Mouse (Mus musculus) limb, embryonic 14.5 days (tissue): ENCODE measurements around the gene Gnb4. TPM values are rescaled to one million over a fixed set of nuclear protein-coding genes. Genes with fewer than 3 reads are reported as not detected.
A peak's percentile ranks its signal among the peaks of the same experiment; 100 is the strongest.

Experiments
- ATAC-seq: fragments of 200-750 bp; cut with Nextera tagmentation; 2 replicates; pipeline ENCODE4 v1.8.0; 2017; ENCODE audit warnings: low read depth, moderate number of reproducible peaks, moderate TSS enrichment; ENCODE audit not compliant: low FRiP score
- DNase-seq: peaks from one replicate; pipeline ENCODE4 v3.0.0-alpha.2; 2015; ENCODE audit warnings: low spot score
- H3K27ac ChIP-seq: fragments of 300-500 bp; sonication (generic); replicated peaks from 2 replicates; pipeline ENCODE4 v1.5.1; 2014; ENCODE audit warnings: low read depth, mild to moderate bottlenecking, low read length, moderate library complexity, mixed read lengths
- H3K27me3 ChIP-seq: fragments of 300-500 bp; sonication (generic); 2 replicates; pipeline ENCODE4 v1.6.1; 2014; ENCODE audit warnings: low read length, mixed read lengths; ENCODE audit not compliant: control insufficient read depth, insufficient read depth
- H3K36me3 ChIP-seq: fragments of 300-500 bp; sonication (generic); 2 replicates; pipeline ENCODE4 v1.6.1; 2014; ENCODE audit warnings: mild to moderate bottlenecking, low read length, moderate library complexity, mixed read lengths; ENCODE audit not compliant: control insufficient read depth, insufficient read depth
- H3K4me1 ChIP-seq: fragments of 300-500 bp; sonication (generic); 2 replicates; pipeline ENCODE4 v1.6.1; 2014; ENCODE audit warnings: antibody characterized with exemption, low read length, mixed read lengths; ENCODE audit not compliant: control insufficient read depth, insufficient read depth
- H3K4me2 ChIP-seq: fragments of 300-500 bp; sonication (generic); replicated peaks from 2 replicates; pipeline ENCODE4 v1.6.1; 2014; ENCODE audit warnings: low read depth, mild to moderate bottlenecking, low read length, moderate library complexity; ENCODE audit not compliant: severe bottlenecking
- H3K4me3 ChIP-seq: fragments of 300-500 bp; sonication (generic); replicated peaks from 2 replicates; pipeline ENCODE4 v1.5.1; 2014; ENCODE audit warnings: low read length
- H3K9ac ChIP-seq: fragments of 300-500 bp; sonication (generic); 2 replicates; pipeline ENCODE4 v1.6.1; 2014; ENCODE audit warnings: mild to moderate bottlenecking, low read depth, low read length, moderate library complexity; ENCODE audit not compliant: severe bottlenecking
- H3K9me3 ChIP-seq: fragments of 300-500 bp; sonication (generic); 2 replicates; pipeline ENCODE4 v1.6.1; 2016; ENCODE audit warnings: low read length; ENCODE audit not compliant: control insufficient read depth
- POLR2A ChIP-seq: fragments of 200-500 bp; IDR thresholded peaks from 2 replicates; pipeline ENCODE4 v1.8.0; 2012; ENCODE audit warnings: inconsistent platforms, mild to moderate bottlenecking, moderate library complexity, borderline replicate concordance; ENCODE audit not compliant: insufficient read depth, insufficient read length; ENCODE audit errors: extremely low read depth
- WGBS: fragments of 180-500 bp; shearing (Covaris S2); extraction: QIAGEN DNeasy Blood & Tissue Kit; methylation state at CpG from one replicate; pipeline ENCODE4 v1.1.7; 2014; 5-methylcytosine and 5-hydroxymethylcytosine counted together
- polyA plus RNA-seq, 2 experiments: library from polyadenylated mRNA; depleted of rRNA in 1 of 2; stranded (reverse) in 1 of 2; unstranded in 1 of 2; fragments of >200 nt; fragmentation: Nextera tagmentation in 1 of 2; extraction: Ambion mirVana in 1 of 2; gene quantifications; 2 replicates each; pipeline versions ENCODE4 v1.2.1 to v1.2.3; 2012 to 2014

Gene Gnb4
- polyA plus RNA-seq (2012; rRNA removed) (70.3 and 97.8 TPM in 2 replicates), polyA plus RNA-seq (2014; fragmentation: Nextera tagmentation; extraction: Ambion mirVana) (78.0 and 84.9 TPM in 2 replicates)

DNA sequence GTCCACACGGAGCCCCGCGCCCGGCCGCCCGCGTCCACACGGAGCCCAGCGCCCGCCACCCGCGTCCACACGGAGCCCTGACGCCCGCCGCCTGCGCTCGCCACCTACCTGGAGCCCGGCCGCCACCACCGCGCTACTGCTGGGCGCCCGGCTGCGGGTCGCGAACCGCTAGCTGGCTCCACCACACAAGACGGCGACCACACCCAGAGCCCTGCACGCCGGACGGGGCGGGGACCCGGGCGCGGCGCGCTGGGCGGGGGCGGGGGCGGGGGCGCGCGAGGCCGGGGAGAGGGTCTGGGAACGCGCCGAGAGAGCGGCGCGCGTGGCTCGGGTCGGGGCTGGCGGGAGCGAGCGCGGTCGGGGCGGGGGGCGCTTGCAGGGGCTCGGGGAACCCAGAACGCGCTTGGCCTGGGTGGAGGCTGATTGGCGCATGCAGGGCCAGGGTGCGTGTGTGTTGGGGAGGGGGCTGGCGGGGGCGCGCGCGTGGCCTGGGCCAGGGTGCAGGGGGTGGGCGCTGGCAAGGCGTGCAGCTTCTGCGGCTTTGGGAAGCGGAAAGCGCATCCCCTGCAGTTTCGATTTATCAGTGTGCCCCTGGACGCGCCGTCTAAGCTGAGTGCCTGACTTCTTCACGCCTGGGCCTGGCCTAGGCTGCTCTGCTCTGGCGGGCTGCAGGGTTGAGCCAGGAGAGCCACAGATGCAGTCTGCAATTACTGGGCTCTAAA lies at the start of gene Gnb4:
Gene Gnb4, minus strand, starts transcription at position 255 of the 722 bp plus-strand sequence.
- Histone ChIP-seq H3K9ac (peak within 1 kb of the TSS; percentile 77), H3K9me3 (no peaks in the 10 kb centered on the region), H3K4me1 (peaks cover 4% of the 10 kb centered on the region), H3K27ac (peak within 1 kb of the TSS; percentile 74), H3K4me3 (peak within 1 kb of the TSS; percentile 65), H3K27me3 (no peaks in the 10 kb centered on the region), H3K4me2 (peak within 1 kb of the TSS; percentile 50), H3K36me3 (no peaks in the 10 kb centered on the region)
- DNase-seq (peak; percentile 75), ATAC-seq (peak; percentile 89)
- no peak for TF ChIP-seq POLR2A
- 3% methylated on average over 25 of the region's 83 CpGs for WGBS

DNA sequence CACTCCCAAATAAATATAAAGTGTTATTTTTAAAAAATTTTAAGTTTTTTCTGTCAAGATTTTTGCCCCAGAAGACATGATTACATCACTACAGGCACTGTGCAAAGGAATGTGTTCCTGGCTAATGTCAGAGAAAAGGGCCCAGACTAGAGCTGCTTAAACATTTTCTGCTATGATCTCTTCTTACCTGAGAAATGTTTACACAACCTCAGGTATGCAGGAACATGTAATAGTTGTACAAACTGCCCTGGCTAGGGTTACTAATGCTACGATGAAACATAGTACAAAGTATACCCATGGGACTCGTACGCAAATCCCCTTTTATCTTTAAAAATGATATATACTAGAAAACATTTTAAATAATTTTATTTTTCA lies 45.2 kb upstream of the Gnb4 start:
- no peak for DNase-seq
- ATAC-seq, result no peak
- WGBS, result 91% methylated on average over 3 of the region's 3 CpGs
- Histone ChIP-seq H3K27me3 (no peaks in the 10 kb centered on the region), H3K27ac (no peak overlapping the region), H3K4me2 (no peak overlapping the region), H3K4me3 (no peak overlapping the region), H3K4me1 (no peaks in the 10 kb centered on the region), H3K36me3 (no peaks in the 10 kb centered on the region), H3K9ac (no peak overlapping the region), H3K9me3 (no peaks in the 10 kb centered on the region)
- no peak for TF ChIP-seq POLR2A

DNA sequence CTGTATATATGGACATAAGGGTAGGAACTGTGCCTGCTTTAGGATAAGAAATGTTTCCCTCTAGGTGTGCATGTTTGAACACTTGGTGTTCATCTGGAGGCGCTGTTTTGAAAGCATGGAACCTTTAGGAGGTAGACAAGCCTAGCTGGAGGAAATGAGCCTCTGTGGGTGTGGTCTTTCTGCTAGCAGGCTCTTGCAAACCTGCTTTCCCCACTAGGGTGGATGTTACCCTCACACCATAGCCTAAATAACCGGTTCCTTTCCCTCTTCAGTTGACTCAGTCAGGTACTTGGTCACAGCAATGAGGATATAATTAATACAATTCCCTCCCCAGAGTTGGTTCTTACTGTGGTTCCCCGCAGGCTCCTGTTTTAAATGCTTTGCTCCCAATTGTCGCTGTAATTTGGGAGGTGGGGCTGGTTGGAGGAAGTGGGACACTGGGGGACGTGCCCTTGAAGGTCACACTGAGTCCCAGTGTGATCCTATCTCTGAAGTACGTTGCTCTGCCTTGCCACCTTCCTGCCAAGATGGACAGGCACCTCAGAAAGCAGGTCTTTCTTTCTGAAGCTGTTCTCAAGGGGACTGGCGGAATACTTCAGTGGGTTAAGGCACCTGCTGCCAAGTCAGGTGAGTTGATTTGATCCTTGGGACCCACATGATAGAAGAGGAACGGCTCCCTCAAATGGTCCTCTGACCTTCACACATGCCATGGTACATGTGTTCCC lies 44.6 kb upstream of the Gnb4 start:
- Histone ChIP-seq H3K27me3 (no peaks in the 10 kb centered on the region), H3K36me3 (no peaks in the 10 kb centered on the region), H3K4me3 (no peak overlapping the region), H3K9me3 (no peaks in the 10 kb centered on the region), H3K9ac (no peak overlapping the region), H3K4me1 (no peaks in the 10 kb centered on the region), H3K27ac (no peak overlapping the region), H3K4me2 (no peak overlapping the region)
- ATAC-seq (no peak), DNase-seq (no peak)
- WGBS, result 55% methylated on average over 8 of the region's 8 CpGs
- no peak for TF ChIP-seq POLR2A

DNA sequence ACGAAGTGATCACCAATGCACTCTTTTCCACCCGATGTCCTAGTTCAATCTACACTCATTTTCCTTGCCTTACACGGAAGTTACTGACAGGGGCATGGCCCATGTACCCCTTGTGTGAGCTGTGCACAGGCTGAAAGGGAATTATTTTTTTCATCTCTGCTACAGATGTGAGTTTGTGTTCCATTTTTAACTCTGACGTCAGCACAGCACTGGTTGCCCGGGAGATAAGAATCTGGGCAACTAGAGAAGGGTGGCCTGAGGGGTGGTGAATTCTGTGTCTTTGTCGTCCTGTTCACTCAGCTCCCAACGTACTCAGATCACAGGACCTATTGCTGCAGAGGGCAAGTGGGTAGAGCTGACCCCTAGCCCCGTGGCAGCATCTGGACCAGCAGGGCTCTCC lies 43.9 kb upstream of the Gnb4 start:
- Histone ChIP-seq H3K4me2 (no peak overlapping the region), H3K4me3 (no peak overlapping the region), H3K4me1 (no peaks in the 10 kb centered on the region), H3K36me3 (no peaks in the 10 kb centered on the region), H3K27ac (no peak overlapping the region), H3K27me3 (no peaks in the 10 kb centered on the region), H3K9ac (no peak overlapping the region), H3K9me3 (no peaks in the 10 kb centered on the region)
- DNase-seq (no peak), ATAC-seq (no peak)
- 67% methylated on average over 8 of the region's 8 CpGs for WGBS
- TF ChIP-seq POLR2A, result no peak

- Histone ChIP-seq H3K27ac (no peak overlapping the region), H3K4me1 (no peaks in the 10 kb centered on the region), H3K27me3 (no peaks in the 10 kb centered on the region), H3K9ac (no peak overlapping the region), H3K4me2 (no peak overlapping the region), H3K4me3 (no peak overlapping the region), H3K9me3 (no peaks in the 10 kb centered on the region), H3K36me3 (no peaks in the 10 kb centered on the region)
- TF ChIP-seq POLR2A, result no peak
- DNase-seq (no peak), ATAC-seq (no peak)
- WGBS, result 80% methylated on average over 2 of the region's 2 CpGs
Measured at GRCm38 (mm10) chr3:32659506-32659905, 43.1 kb upstream of the Gnb4 start.
